Mouse (Mus musculus) CH12F3 (cell line): Measurements from ENCODE around the gene Med12l.

Source experiments
- in situ Hi-C: fragments of 300-500 bp; cut with MboI; formaldehyde crosslinking; loops from 2 replicates; pipeline ENCODE4 v1.14.3; 2020; ENCODE audit warnings: low sequenced_read_pairs

The Med12l gene

GRCm38 (mm10) chr3:59005271-59005995, at the start of gene Med12l:
Gene Med12l, plus strand, starts transcription at chr3:59005825.
- in situ Hi-C loops, result no loop called here

GRCm38 (mm10) chr3:58961166-58961565, 44.5 kb upstream of the Med12l start:
- in situ Hi-C loops, result no loop called here

- in situ Hi-C loops, result no loop called here
Measured at GRCm38 (mm10) chr3:58977413-58977812, 28.2 kb upstream of the Med12l start.

- in situ Hi-C loops, result no loop called here
Measured at GRCm38 (mm10) chr3:58977906-58978622, 27.6 kb upstream of the Med12l start.

GRCm38 (mm10) chr3:58980579-58980978, 25.0 kb upstream of the Med12l start:
- in situ Hi-C loops, result no loop called here

GRCm38 (mm10) chr3:58982896-58983837, 22.5 kb upstream of the Med12l start:
- in situ Hi-C loops, result no loop called here

GRCm38 (mm10) chr3:58983838-58984598, 21.6 kb upstream of the Med12l start:
- in situ Hi-C loops, result no loop called here

GRCm38 (mm10) chr3:58985816-58986215, 19.8 kb upstream of the Med12l start:
- in situ Hi-C loops, result no loop called here

GRCm38 (mm10) chr3:58989374-58989773, 16.3 kb upstream of the Med12l start:
- in situ Hi-C loops, result no loop called here

- in situ Hi-C loops, result no loop called here
Measured at GRCm38 (mm10) chr3:58990556-58990955, 15.1 kb upstream of the Med12l start.

- in situ Hi-C loops, result no loop called here
Measured at GRCm38 (mm10) chr3:58992122-58992521, 13.5 kb upstream of the Med12l start.

- in situ Hi-C loops, result no loop called here
Measured at GRCm38 (mm10) chr3:58993619-58994018, 12.0 kb upstream of the Med12l start.

GRCm38 (mm10) chr3:59003756-59004155, 1.9 kb upstream of the Med12l start:
- in situ Hi-C loops, result no loop called here

- in situ Hi-C loops, result no loop called here
Measured at GRCm38 (mm10) chr3:59005996-59006730, 538 bp downstream of the Med12l start.

GRCm38 (mm10) chr3:59006731-59007441, 1.3 kb downstream of the Med12l start:
- in situ Hi-C loops, result no loop called here

- in situ Hi-C loops, result no loop called here
Measured at GRCm38 (mm10) chr3:59010276-59010675, 4.7 kb downstream of the Med12l start.

- in situ Hi-C loops, result no loop called here
Measured at GRCm38 (mm10) chr3:59015698-59016412, 10.2 kb downstream of the Med12l start.

- in situ Hi-C loops, result no loop called here
Measured at GRCm38 (mm10) chr3:59016501-59016900, 10.9 kb downstream of the Med12l start.

GRCm38 (mm10) chr3:59021236-59021635, 15.6 kb downstream of the Med12l start:
- in situ Hi-C loops, result no loop called here
